Mouse (Mus musculus) thymus, adult 2 months (tissue): ENCODE data around the gene Rbm18.

ENCODE experiments used
- CTCF ChIP-seq: fragments of 200-500 bp; IDR thresholded peaks from 2 replicates; pipeline ENCODE4 v1.5.1; 2012; ENCODE audit warnings: mild to moderate bottlenecking, control low read depth, low read length, moderate library complexity, borderline replicate concordance; ENCODE audit not compliant: control insufficient read depth, poor library complexity, insufficient read depth; ENCODE audit errors: extremely low read depth
- POLR2A ChIP-seq: fragments of 200-500 bp; IDR thresholded peaks from 2 replicates; pipeline ENCODE4 v1.6.1; 2012; ENCODE audit warnings: mild to moderate bottlenecking, low read length, control low read depth, moderate library complexity; ENCODE audit not compliant: control insufficient read depth, poor library complexity, insufficient read depth; ENCODE audit errors: extremely low read depth

DNA sequence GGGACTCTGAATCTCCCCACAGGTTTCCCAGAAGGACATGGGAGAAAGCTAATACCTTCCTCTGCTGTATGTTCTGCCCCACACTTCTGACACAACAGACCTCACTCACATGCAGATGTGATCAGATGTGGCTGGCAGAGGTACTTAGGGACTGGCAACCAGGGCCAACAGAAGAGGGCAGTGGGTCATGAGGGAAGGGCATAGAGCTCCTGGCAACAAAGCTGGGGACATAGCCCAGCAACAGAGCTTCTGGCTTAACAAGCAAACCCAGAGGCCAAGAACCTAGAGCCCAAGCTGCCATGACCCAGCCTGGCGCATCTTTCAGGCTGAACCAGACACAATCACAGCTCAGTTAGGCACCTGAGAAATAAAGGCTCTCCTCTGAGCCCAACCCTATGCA, 51.5 kb downstream of the Rbm18 start:
- TF ChIP-seq POLR2A (no peak), CTCF (no peak)
